In the genomic region with DNA sequence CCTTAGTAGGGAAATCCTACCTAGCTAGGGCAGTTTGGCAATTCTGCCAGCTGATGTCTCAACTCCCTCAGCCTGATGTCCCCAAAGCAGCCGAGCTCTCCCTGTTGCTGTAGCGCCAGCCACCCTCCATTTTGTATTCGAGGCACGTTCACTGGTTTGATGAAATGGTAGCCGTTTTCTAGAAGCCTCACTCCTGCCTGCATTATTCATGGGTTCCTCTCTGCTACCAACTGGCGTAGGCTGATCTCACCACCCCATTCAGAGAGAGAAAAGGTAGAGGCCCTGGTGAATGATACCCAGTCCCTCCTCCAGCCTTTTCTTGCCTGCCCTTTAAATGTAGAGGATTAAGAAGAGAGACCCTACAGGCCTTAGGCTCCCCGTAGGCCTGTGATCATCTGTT, we compare ENCODE assay signal across 12 mouse cellular contexts.
DNase-seq lines count a peak whose midpoint lies in the region; ATAC-seq and TF ChIP-seq lines count a peak whose summit lies in the region.
"Had no signal": no experiment of that assay in that cellular context is flagged by ENCODE, and none has a peak within 500 bp of the region (broad histone marks: within the 10 kb centered on the region; RNA-seq: fewer than 3 reads in every experiment).

No protein-coding gene starts in this region.

- TF ChIP-seq CTCF in ES-Bruce4 (IDR thresholded peaks at IDR 0.05; ENCODE audit: low read depth, low read length) = no peak

- peak; percentile 64 for ATAC-seq in forebrain, embryonic 16.5 days
- peak; percentile 76 for ATAC-seq in midbrain, embryonic 12.5 days (ENCODE audit: low FRiP score, low read depth)

- H3K9me3 ChIP-seq in heart, embryonic 10.5 days = no peaks in the 10 kb centered on the region
- no peaks in the 10 kb centered on the region for H3K9me3 ChIP-seq in ES-Bruce4 (replicated peaks; ENCODE audit: control insufficient read depth, insufficient read depth, low read length, poor library complexity, severe bottlenecking)
- no peaks in the 10 kb centered on the region for H3K9me3 ChIP-seq in forebrain, embryonic 16.5 days (ENCODE audit: control insufficient read depth, low read length)
- no peaks in the 10 kb centered on the region for H3K9me3 ChIP-seq in midbrain, embryonic 12.5 days

- no peak overlapping the region for H3K4me3 ChIP-seq in heart, embryonic 10.5 days
- no peak overlapping the region for H3K4me3 ChIP-seq in ES-Bruce4 (ENCODE audit: low read depth, low read length)
- no peak overlapping the region for H3K4me3 ChIP-seq in forebrain, embryonic 16.5 days (replicated peaks; ENCODE audit: low read length)
- no peak overlapping the region for H3K4me3 ChIP-seq in midbrain, embryonic 12.5 days

- no peak for TF ChIP-seq POLR2A in ES-Bruce4 (IDR thresholded peaks at IDR 0.05; ENCODE audit: insufficient read depth, low read length)

- TF ChIP-seq EP300 in ES-Bruce4 (IDR thresholded peaks at IDR 0.05; ENCODE audit: insufficient read depth, low read depth, low read length) = no peak

- no peak overlapping the region for H3K9ac ChIP-seq in ES-Bruce4 (ENCODE audit: low read depth, poor library complexity, severe bottlenecking)
- no peak overlapping the region for H3K9ac ChIP-seq in forebrain, embryonic 16.5 days (replicated peaks; ENCODE audit: low read depth, low read length)
- no peak overlapping the region for H3K9ac ChIP-seq in midbrain, embryonic 12.5 days (replicated peaks)

- no peak overlapping the region for H3K4me2 ChIP-seq in forebrain, embryonic 16.5 days (ENCODE audit: low read length)
- H3K4me2 ChIP-seq in midbrain, embryonic 12.5 days (replicated peaks) = 0 out of 2 replicates have a peak overlapping the region, but pooled peaks have one; percentile 13
- H3K4me2 ChIP-seq: liver, embryonic 11.5 days had no signal

- no peaks in the 10 kb centered on the region for H3K27me3 ChIP-seq in heart, embryonic 10.5 days (ENCODE audit: insufficient read depth, poor library complexity, severe bottlenecking)
- no peaks in the 10 kb centered on the region for H3K27me3 ChIP-seq in ES-Bruce4 (ENCODE audit: control insufficient read depth, insufficient read depth, low read length, poor library complexity, severe bottlenecking)
- no peaks in the 10 kb centered on the region for H3K27me3 ChIP-seq in forebrain, embryonic 16.5 days (replicated peaks; ENCODE audit: control insufficient read depth, insufficient read depth, low read length)
- peaks cover 34% of the 10 kb centered on the region for H3K27me3 ChIP-seq in midbrain, embryonic 12.5 days

- no peaks in the 10 kb centered on the region for H3K36me3 ChIP-seq in heart, embryonic 10.5 days
- no peaks in the 10 kb centered on the region for H3K36me3 ChIP-seq in ES-Bruce4 (ENCODE audit: control insufficient read depth, insufficient read depth, low read length, poor library complexity, severe bottlenecking)
- no peaks in the 10 kb centered on the region for H3K36me3 ChIP-seq in forebrain, embryonic 16.5 days (ENCODE audit: control insufficient read depth, insufficient read depth)
- no peaks in the 10 kb centered on the region for H3K36me3 ChIP-seq in midbrain, embryonic 12.5 days

- DNase-seq in heart, embryonic 10.5 days (ENCODE audit: low spot score) = no peak
- no peak for DNase-seq in heart, adult 18-20 months
- no peak for DNase-seq in urinary bladder, adult 2 months (ENCODE audit: low spot score)
- DNase-seq in thymus, postnatal 14 days = no peak
- DNase-seq in ovary, postnatal 10 days (ENCODE audit: low spot score) = no peak
- DNase-seq: adrenal gland, postnatal 10 days; spleen, adult 18-20 months; thymus, adult 18-20 months had no signal

- H3K27ac ChIP-seq in heart, embryonic 10.5 days = peak overlapping the region; percentile 43; the same call in 1 of the 2 replicates
- H3K27ac ChIP-seq in ES-Bruce4 (ENCODE audit: insufficient read depth, low read length) = peak overlapping the region; percentile 29
- H3K27ac ChIP-seq in forebrain, embryonic 16.5 days (ENCODE audit: low read length) = peak overlapping the region; percentile 96
- H3K27ac ChIP-seq in midbrain, embryonic 12.5 days (replicated peaks) = peak overlapping the region; percentile 96

- 81% methylated on average over 7 of the region's 7 CpGs for WGBS in heart, embryonic 10.5 days
- WGBS in forebrain, embryonic 16.5 days = 20% methylated on average over 7 of the region's 7 CpGs
- 30% methylated on average over 7 of the region's 7 CpGs for WGBS in midbrain, embryonic 12.5 days

- peaks cover 75% of the 10 kb centered on the region for H3K4me1 ChIP-seq in heart, embryonic 10.5 days
- peaks cover 20% of the 10 kb centered on the region for H3K4me1 ChIP-seq in ES-Bruce4 (ENCODE audit: control insufficient read depth, insufficient read depth, low read length)
- peaks cover 64% of the 10 kb centered on the region for H3K4me1 ChIP-seq in forebrain, embryonic 16.5 days (replicated peaks; ENCODE audit: control insufficient read depth, insufficient read depth, low read length)
- peaks cover 70% of the 10 kb centered on the region for H3K4me1 ChIP-seq in midbrain, embryonic 12.5 days

Comparison
In these comparisons a context has a peak if more than half of its experiments do, and no peak if none do; other contexts are left out.
1. H3K27ac ChIP-seq: peak in every context shown above with its lines; median percentile 96 in forebrain, embryonic 16.5 days; 96 in midbrain, embryonic 12.5 days; 43 in heart, embryonic 10.5 days; 29 in ES-Bruce4.